Mouse (Mus musculus): ENCODE measurements at regions not wholly inside any gene's neighbourhood (a gene's known extent, or its start where the extent isn't known, plus 50 kb on each side); places are given as distances from the start of the nearest gene placed in this dataset.

- DNase-seq (ENCODE audit: extremely low read depth, insufficient read length, low spot score): no peak
Measured at GRCm38 (mm10) chr1:73079518-73079917, 63.8 kb upstream of the Tnp1 start.

- DNase-seq (ENCODE audit: extremely low read depth, insufficient read length, low spot score): no peak
Measured at GRCm38 (mm10) chr1:73077156-73077555, 61.4 kb upstream of the Tnp1 start.

DNA sequence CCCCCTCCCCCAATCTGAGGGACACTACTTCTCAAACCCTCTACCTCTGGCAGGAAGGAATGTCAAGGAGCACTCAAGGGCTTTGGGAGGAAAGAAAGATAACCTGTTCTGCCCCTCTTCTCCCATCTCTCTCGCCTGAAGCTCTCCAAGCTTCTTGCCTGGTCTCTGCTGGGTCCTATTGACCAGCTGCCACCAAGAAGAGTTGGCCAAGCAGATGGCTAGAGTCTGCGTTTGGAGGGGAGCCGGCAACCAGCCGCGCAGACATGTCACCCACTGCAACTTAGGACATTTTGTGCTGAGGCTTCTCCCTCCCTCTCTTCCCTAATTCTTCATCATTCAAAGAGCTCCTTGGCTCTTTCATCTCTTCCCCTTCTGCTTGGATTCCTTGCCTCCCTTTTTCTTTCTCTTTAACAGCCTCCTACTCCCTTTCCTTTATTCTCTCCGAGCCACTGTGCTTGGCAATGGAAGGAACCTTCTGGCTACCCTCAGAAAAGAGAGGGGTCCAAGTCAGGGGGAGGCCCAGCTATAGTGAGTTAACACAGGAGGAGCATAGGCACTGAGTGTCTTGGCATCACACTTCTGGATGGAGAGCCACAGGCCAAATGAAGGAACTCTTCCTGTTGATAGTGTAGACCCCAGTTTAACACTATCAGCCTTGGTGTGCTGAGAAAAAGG, 60.1 kb upstream of the Tnp1 start:
- DNase-seq (ENCODE audit: extremely low read depth, insufficient read length, low spot score): no peak

DNA sequence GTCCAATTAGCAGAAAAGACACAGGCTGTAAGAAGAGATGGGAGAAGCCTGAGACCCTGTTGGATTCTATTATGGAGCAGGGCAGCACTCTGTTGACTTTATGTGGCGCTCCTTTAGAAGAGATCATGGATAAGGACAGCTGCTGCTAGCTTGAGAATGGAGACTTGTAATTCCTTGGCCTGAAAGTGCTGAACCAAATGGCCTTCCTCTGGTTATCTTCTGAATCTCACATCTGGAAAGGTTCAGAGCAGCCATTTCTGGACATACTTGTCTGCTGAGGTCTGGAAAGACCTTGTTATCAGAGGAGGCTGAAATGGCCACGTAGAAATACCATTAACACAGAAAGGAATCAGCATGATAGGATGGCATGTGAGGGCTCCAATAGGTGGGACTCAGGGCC, 59.5 kb upstream of the Tnp1 start:
- DNase-seq (ENCODE audit: extremely low read depth, insufficient read length, low spot score): no peak

GRCm38 (mm10) chr1:73074525-73074924, 58.8 kb upstream of the Tnp1 start:
- DNase-seq (ENCODE audit: extremely low read depth, insufficient read length, low spot score): no peak

GRCm38 (mm10) chr1:73072237-73072904, 56.7 kb upstream of the Tnp1 start:
- DNase-seq (ENCODE audit: extremely low read depth, insufficient read length, low spot score): no peak

GRCm38 (mm10) chr1:73070126-73070525, 54.4 kb upstream of the Tnp1 start:
- no peak for DNase-seq (ENCODE audit: extremely low read depth, insufficient read length, low spot score)
